Mouse (Mus musculus): ENCODE results near the gene Bmper.

DNA sequence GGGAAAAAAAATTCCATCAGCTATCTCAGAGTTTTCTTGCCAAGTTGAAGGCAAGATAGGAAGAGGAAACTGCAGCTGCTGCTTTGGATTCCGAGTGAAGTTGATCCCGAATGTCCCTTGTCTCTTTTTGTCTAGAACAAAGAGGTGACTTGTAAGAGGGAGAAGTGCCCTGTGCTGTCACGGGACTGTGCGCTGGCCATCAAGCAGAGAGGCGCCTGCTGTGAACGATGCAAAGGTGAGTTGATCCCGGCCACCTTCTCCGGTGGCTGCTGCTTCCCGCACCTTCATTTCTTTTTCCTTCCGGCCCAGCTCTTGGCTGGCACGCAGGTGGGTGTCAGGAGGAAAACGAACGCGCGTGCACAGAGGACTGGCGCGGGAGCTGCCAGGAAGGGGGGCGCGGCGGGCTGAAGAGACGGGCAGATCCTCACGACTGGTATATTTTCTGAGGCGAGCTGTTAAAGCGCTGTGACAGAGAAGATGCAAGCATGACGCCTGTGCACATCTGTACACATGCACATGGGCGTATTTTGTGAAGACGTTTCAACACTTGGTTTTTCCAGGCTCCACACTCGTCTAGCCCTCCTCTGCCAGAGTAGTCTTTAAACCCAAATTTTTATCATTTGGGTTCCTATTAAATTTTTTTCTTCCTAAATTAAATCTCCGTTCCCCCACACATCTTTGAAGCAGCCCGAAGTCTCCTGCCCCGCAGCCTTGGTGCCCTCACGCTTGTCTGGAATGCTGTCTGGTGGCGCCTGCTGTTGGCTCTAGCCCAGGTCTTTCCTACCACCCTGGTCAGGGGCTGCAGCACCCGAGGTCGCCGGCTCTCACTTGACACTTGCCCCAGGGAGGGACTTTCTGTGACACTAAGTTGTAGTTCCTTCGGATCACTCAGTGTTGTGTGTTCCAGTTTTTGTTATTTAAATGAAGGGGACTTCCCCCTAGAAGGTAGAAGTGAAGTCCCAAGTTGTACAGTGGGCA is 31.6 kb downstream of the Bmper start:
- TF ChIP-seq GATA1 (IDR thresholded peaks at IDR 0.05; ENCODE audit: borderline replicate concordance, low read length) (no peak), FLI1 (IDR thresholded peaks at IDR 0.05; ENCODE audit: low read length) (no peak)

Data from megakaryocyte, embryonic 14.5 days (primary cell).